Mouse (Mus musculus): ENCODE results near the gene Nat14. TPM values are rescaled to one million over a fixed set of nuclear protein-coding genes. Genes with fewer than 3 reads are reported as not detected.

The Nat14 gene
- polyA plus RNA-seq, 1 experiment from 2014 or later = 3.1 TPM

GRCm38 (mm10) chr7:4933103-4933502 lies 11.3 kb downstream of the Nat14 start:
- Histone ChIP-seq H3K4me3 (ENCODE audit: low read depth, low read length) (no peak overlapping the region), H3K4me1 (replicated peaks; ENCODE audit: control insufficient read depth, insufficient read depth, low read length) (no peaks in the 10 kb centered on the region), H3K36me3 (ENCODE audit: control insufficient read depth, insufficient read depth, low read length) (no peaks in the 10 kb centered on the region), H3K27me3 (replicated peaks; ENCODE audit: control insufficient read depth, insufficient read depth, low read length) (no peaks in the 10 kb centered on the region), H3K4me2 (ENCODE audit: low read length) (no peak overlapping the region), H3K9ac (ENCODE audit: low read length) (no peak overlapping the region), H3K27ac (ENCODE audit: low read depth) (no peak overlapping the region), H3K9me3 (ENCODE audit: control insufficient read depth, low read length) (0 out of 2 replicates have a peak, but pooled peaks cover 4% of the 10 kb centered on the region)
- DNase-seq (ENCODE audit: low spot score) (no peak), ATAC-seq (replicated peaks; ENCODE audit: low FRiP score, low TSS enrichment, low read depth) (no peak)
- 77% methylated on average over 12 of the region's 12 CpGs for WGBS

GRCm38 (mm10) chr7:4934160-4934914 lies 12.5 kb downstream of the Nat14 start:
- no peak for DNase-seq (ENCODE audit: low spot score)
- Histone ChIP-seq H3K4me3 (ENCODE audit: low read depth, low read length) (no peak overlapping the region), H3K27me3 (replicated peaks; ENCODE audit: control insufficient read depth, insufficient read depth, low read length) (no peaks in the 10 kb centered on the region), H3K36me3 (ENCODE audit: control insufficient read depth, insufficient read depth, low read length) (no peaks in the 10 kb centered on the region), H3K4me2 (ENCODE audit: low read length) (no peak overlapping the region), H3K9me3 (ENCODE audit: control insufficient read depth, low read length) (0 out of 2 replicates have a peak, but pooled peaks cover 4% of the 10 kb centered on the region), H3K4me1 (replicated peaks; ENCODE audit: control insufficient read depth, insufficient read depth, low read length) (no peaks in the 10 kb centered on the region), H3K27ac (ENCODE audit: low read depth) (no peak overlapping the region), H3K9ac (ENCODE audit: low read length) (no peak overlapping the region)
- ATAC-seq (replicated peaks; ENCODE audit: low FRiP score, low TSS enrichment, low read depth) = no peak
- 78% methylated on average over 4 of the region's 4 CpGs for WGBS

GRCm38 (mm10) chr7:4936832-4937231 lies 15.0 kb downstream of the Nat14 start:
- Histone ChIP-seq H3K4me1 (replicated peaks; ENCODE audit: control insufficient read depth, insufficient read depth, low read length) (no peaks in the 10 kb centered on the region), H3K4me3 (ENCODE audit: low read depth, low read length) (no peak overlapping the region), H3K27ac (ENCODE audit: low read depth) (no peak overlapping the region), H3K36me3 (ENCODE audit: control insufficient read depth, insufficient read depth, low read length) (no peaks in the 10 kb centered on the region), H3K27me3 (replicated peaks; ENCODE audit: control insufficient read depth, insufficient read depth, low read length) (no peaks in the 10 kb centered on the region), H3K4me2 (ENCODE audit: low read length) (no peak overlapping the region), H3K9ac (ENCODE audit: low read length) (no peak overlapping the region), H3K9me3 (ENCODE audit: control insufficient read depth, low read length) (0 out of 2 replicates have a peak, but pooled peaks cover 4% of the 10 kb centered on the region)
- 81% methylated on average over 10 of the region's 10 CpGs for WGBS
- no peak for DNase-seq (ENCODE audit: low spot score)
- no peak for ATAC-seq (replicated peaks; ENCODE audit: low FRiP score, low TSS enrichment, low read depth)

GRCm38 (mm10) chr7:4937392-4937791 lies 15.6 kb downstream of the Nat14 start:
- no peak for ATAC-seq (replicated peaks; ENCODE audit: low FRiP score, low TSS enrichment, low read depth)
- Histone ChIP-seq H3K9ac (ENCODE audit: low read length) (no peak overlapping the region), H3K4me2 (ENCODE audit: low read length) (no peak overlapping the region), H3K4me3 (ENCODE audit: low read depth, low read length) (no peak overlapping the region), H3K36me3 (ENCODE audit: control insufficient read depth, insufficient read depth, low read length) (no peaks in the 10 kb centered on the region), H3K4me1 (replicated peaks; ENCODE audit: control insufficient read depth, insufficient read depth, low read length) (no peaks in the 10 kb centered on the region), H3K9me3 (ENCODE audit: control insufficient read depth, low read length) (0 out of 2 replicates have a peak, but pooled peaks cover 4% of the 10 kb centered on the region), H3K27me3 (replicated peaks; ENCODE audit: control insufficient read depth, insufficient read depth, low read length) (no peaks in the 10 kb centered on the region), H3K27ac (ENCODE audit: low read depth) (no peak overlapping the region)
- WGBS = 81% methylated on average over 10 of the region's 11 CpGs
- DNase-seq (ENCODE audit: low spot score) = no peak

GRCm38 (mm10) chr7:4938456-4938855 lies 16.6 kb downstream of the Nat14 start:
- Histone ChIP-seq H3K27me3 (replicated peaks; ENCODE audit: control insufficient read depth, insufficient read depth, low read length) (no peaks in the 10 kb centered on the region), H3K27ac (ENCODE audit: low read depth) (no peak overlapping the region), H3K9me3 (ENCODE audit: control insufficient read depth, low read length) (0 out of 2 replicates have a peak, but pooled peaks cover 4% of the 10 kb centered on the region), H3K36me3 (ENCODE audit: control insufficient read depth, insufficient read depth, low read length) (no peaks in the 10 kb centered on the region), H3K4me3 (ENCODE audit: low read depth, low read length) (no peak overlapping the region), H3K9ac (ENCODE audit: low read length) (no peak overlapping the region), H3K4me1 (replicated peaks; ENCODE audit: control insufficient read depth, insufficient read depth, low read length) (0 out of 2 replicates have a peak, but pooled peaks cover 1% of the 10 kb centered on the region), H3K4me2 (ENCODE audit: low read length) (no peak overlapping the region)
- peak; percentile 76 for DNase-seq (ENCODE audit: low spot score)
- 40% methylated on average over 2 of the region's 2 CpGs for WGBS
- no peak for ATAC-seq (replicated peaks; ENCODE audit: low FRiP score, low TSS enrichment, low read depth)

GRCm38 (mm10) chr7:4940068-4940479 lies 18.2 kb downstream of the Nat14 start:
- Histone ChIP-seq H3K27ac (ENCODE audit: low read depth) (no peak overlapping the region), H3K36me3 (ENCODE audit: control insufficient read depth, insufficient read depth, low read length) (no peaks in the 10 kb centered on the region), H3K4me2 (ENCODE audit: low read length) (no peak overlapping the region), H3K9me3 (ENCODE audit: control insufficient read depth, low read length) (no peaks in the 10 kb centered on the region), H3K4me1 (replicated peaks; ENCODE audit: control insufficient read depth, insufficient read depth, low read length) (0 out of 2 replicates have a peak, but pooled peaks cover 3% of the 10 kb centered on the region), H3K9ac (ENCODE audit: low read length) (no peak overlapping the region), H3K27me3 (replicated peaks; ENCODE audit: control insufficient read depth, insufficient read depth, low read length) (no peaks in the 10 kb centered on the region), H3K4me3 (ENCODE audit: low read depth, low read length) (no peak overlapping the region)
- WGBS = 14% methylated on average over 9 of the region's 9 CpGs
- DNase-seq (ENCODE audit: low spot score) = peak; percentile 93
- peak; percentile 68 for ATAC-seq (replicated peaks; ENCODE audit: low FRiP score, low TSS enrichment, low read depth)

- WGBS = 56% methylated on average over 5 of the region's 5 CpGs
- no peaks in the 10 kb centered on the region for H3K36me3 ChIP-seq (ENCODE audit: control insufficient read depth, insufficient read depth, low read length)
- no peak overlapping the region for H3K9ac ChIP-seq (ENCODE audit: low read length)
- no peaks in the 10 kb centered on the region for H3K27me3 ChIP-seq (replicated peaks; ENCODE audit: control insufficient read depth, insufficient read depth, low read length)
- H3K27ac ChIP-seq (ENCODE audit: low read depth) = no peak overlapping the region
- no peak overlapping the region for H3K4me3 ChIP-seq (ENCODE audit: low read depth, low read length)
- H3K4me1 ChIP-seq (replicated peaks; ENCODE audit: control insufficient read depth, insufficient read depth, low read length) = 0 out of 2 replicates have a peak, but pooled peaks cover 3% of the 10 kb centered on the region
- DNase-seq (ENCODE audit: low spot score) = no peak
- ATAC-seq (replicated peaks; ENCODE audit: low FRiP score, low TSS enrichment, low read depth) = no peak
- H3K4me2 ChIP-seq (ENCODE audit: low read length) = no peak overlapping the region
- no peaks in the 10 kb centered on the region for H3K9me3 ChIP-seq (ENCODE audit: control insufficient read depth, low read length)
Observed at GRCm38 (mm10) chr7:4942673-4943072, 20.8 kb downstream of the Nat14 start.

GRCm38 (mm10) chr7:4943223-4943815 lies 21.5 kb downstream of the Nat14 start:
- Histone ChIP-seq H3K9ac (ENCODE audit: low read length) (no peak overlapping the region), H3K27me3 (replicated peaks; ENCODE audit: control insufficient read depth, insufficient read depth, low read length) (no peaks in the 10 kb centered on the region), H3K4me3 (ENCODE audit: low read depth, low read length) (peak overlapping the region; percentile 29), H3K4me2 (ENCODE audit: low read length) (peak overlapping the region; percentile 53), H3K27ac (ENCODE audit: low read depth) (no peak overlapping the region), H3K9me3 (ENCODE audit: control insufficient read depth, low read length) (no peaks in the 10 kb centered on the region), H3K36me3 (ENCODE audit: control insufficient read depth, insufficient read depth, low read length) (no peaks in the 10 kb centered on the region), H3K4me1 (replicated peaks; ENCODE audit: control insufficient read depth, insufficient read depth, low read length) (0 out of 2 replicates have a peak, but pooled peaks cover 3% of the 10 kb centered on the region)
- DNase-seq (ENCODE audit: low spot score) = peak; percentile 97
- ATAC-seq (replicated peaks; ENCODE audit: low FRiP score, low TSS enrichment, low read depth) = peak; percentile 72
- WGBS = 14% methylated on average over 15 of the region's 15 CpGs

All from intestine, embryonic 14.5 days (tissue).